Mouse (Mus musculus): ENCODE measurements at regions not wholly inside any gene's neighbourhood (a gene's known extent, or its start where the extent isn't known, plus 50 kb on each side); places are given as distances from the start of the nearest gene placed in this dataset.

DNA sequence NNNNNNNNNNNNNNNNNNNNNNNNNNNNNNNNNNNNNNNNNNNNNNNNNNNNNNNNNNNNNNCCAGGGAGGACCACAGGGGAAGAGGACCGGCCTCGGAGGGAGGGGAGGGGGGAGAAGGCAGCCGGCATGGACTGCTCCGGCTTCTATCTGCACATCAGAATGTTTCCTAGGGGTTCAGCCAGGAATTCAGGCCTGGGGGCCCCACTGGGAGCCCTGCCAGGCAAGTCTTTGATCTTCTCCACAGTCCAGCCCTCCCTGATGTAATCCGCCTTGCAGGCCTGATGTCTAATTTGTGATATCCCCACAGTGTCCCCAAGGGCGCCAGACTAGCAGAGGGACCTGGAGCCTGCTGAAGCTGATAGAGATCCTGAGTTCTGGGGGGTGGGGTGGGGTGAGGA, 57.1 kb upstream of the Tbx3 start:
- no peak for TF ChIP-seq MYOG (IDR thresholded peaks at IDR 0.05; ENCODE audit: control insufficient read depth, extremely low read depth, insufficient read length)
- TF ChIP-seq USF1 (IDR thresholded peaks at IDR 0.05; ENCODE audit: low read depth): no peak
- no peak for TF ChIP-seq FOSL1 (IDR thresholded peaks at IDR 0.05; ENCODE audit: insufficient read depth, low read length, poor library complexity, severe bottlenecking)
- no peak for TF ChIP-seq MAX (IDR thresholded peaks at IDR 0.05)
- TF ChIP-seq MYOD1 (IDR thresholded peaks at IDR 0.05; ENCODE audit: control insufficient read depth, insufficient read length, low read depth): no peak
- no peak for TF ChIP-seq CEBPB (IDR thresholded peaks at IDR 0.05; ENCODE audit: low read depth)
- TF ChIP-seq CTCF (IDR thresholded peaks at IDR 0.05; ENCODE audit: control insufficient read depth, insufficient read depth, insufficient read length): no peak
- H3K79me2 ChIP-seq (ENCODE audit: control insufficient read depth, insufficient read depth): no peaks in the 10 kb centered on the region
- no peak overlapping the region for H3ac ChIP-seq (ENCODE audit: control insufficient read depth, insufficient read length, low read depth)
- H3K79me3 ChIP-seq (ENCODE audit: low read depth): no peaks in the 10 kb centered on the region
- H3K4me3 ChIP-seq (ENCODE audit: insufficient read depth, poor library complexity, severe bottlenecking): no peak overlapping the region
- no peaks in the 10 kb centered on the region for H3K27me3 ChIP-seq (ENCODE audit: control insufficient read depth, insufficient read depth, insufficient read length)
- no peaks in the 10 kb centered on the region for H3K36me3 ChIP-seq (ENCODE audit: control insufficient read depth, insufficient read depth)

DNA sequence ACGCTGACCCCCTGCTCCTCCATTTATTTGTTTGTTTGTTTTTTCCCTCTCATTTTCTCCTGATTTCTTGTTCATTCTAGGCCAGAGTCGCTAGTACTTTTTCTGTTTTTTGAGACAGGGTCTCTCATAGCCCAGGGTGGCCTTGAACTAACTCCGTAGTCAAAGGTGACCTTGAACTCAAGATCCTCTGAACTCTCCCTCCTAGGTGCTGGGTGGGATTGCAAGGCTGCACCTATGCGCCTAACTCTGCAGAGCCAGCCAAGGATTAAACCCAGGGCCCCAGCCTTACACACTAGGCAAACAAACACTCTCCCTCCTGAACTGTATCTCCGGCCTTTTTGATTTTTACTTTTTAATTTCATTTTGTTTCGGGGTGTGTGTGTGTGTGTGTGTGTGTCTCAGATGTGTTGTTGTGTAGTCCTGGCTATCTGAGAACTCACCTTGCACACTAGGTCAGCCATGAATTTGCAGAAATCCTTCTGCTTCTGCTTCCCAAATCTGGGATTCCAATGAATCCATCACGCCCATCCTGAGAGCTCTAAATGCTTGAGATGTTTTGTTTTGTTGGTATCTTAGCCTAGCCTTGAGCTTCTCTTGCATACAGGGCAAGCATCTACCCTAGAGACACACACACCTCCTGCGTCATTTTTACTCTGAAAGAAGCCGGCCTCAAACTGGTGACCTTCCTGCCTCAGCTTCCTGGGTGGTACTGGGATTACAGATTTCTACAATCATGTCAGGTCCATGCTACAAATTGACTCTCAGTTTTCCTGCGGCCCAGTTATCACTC, 56.3 kb upstream of the Tbx3 start:
- no peaks in the 10 kb centered on the region for H3K36me3 ChIP-seq (ENCODE audit: control insufficient read depth, insufficient read depth)
- H3K79me2 ChIP-seq (ENCODE audit: control insufficient read depth, insufficient read depth): no peaks in the 10 kb centered on the region
- TF ChIP-seq USF1 (IDR thresholded peaks at IDR 0.05; ENCODE audit: low read depth): no peak
- no peak for TF ChIP-seq MYOD1 (IDR thresholded peaks at IDR 0.05; ENCODE audit: control insufficient read depth, insufficient read length, low read depth)
- no peak for TF ChIP-seq MAX (IDR thresholded peaks at IDR 0.05)
- no peak for TF ChIP-seq MYOG (IDR thresholded peaks at IDR 0.05; ENCODE audit: control insufficient read depth, extremely low read depth, insufficient read length)
- TF ChIP-seq FOSL1 (IDR thresholded peaks at IDR 0.05; ENCODE audit: insufficient read depth, low read length, poor library complexity, severe bottlenecking): no peak
- no peak for TF ChIP-seq CTCF (IDR thresholded peaks at IDR 0.05; ENCODE audit: control insufficient read depth, insufficient read depth, insufficient read length)
- TF ChIP-seq CEBPB (IDR thresholded peaks at IDR 0.05; ENCODE audit: low read depth): no peak
- H3K4me3 ChIP-seq (ENCODE audit: insufficient read depth, poor library complexity, severe bottlenecking): no peak overlapping the region
- H3K27me3 ChIP-seq (ENCODE audit: control insufficient read depth, insufficient read depth, insufficient read length): no peaks in the 10 kb centered on the region
- no peaks in the 10 kb centered on the region for H3K79me3 ChIP-seq (ENCODE audit: low read depth)
- no peak overlapping the region for H3ac ChIP-seq (ENCODE audit: control insufficient read depth, insufficient read length, low read depth)

DNA sequence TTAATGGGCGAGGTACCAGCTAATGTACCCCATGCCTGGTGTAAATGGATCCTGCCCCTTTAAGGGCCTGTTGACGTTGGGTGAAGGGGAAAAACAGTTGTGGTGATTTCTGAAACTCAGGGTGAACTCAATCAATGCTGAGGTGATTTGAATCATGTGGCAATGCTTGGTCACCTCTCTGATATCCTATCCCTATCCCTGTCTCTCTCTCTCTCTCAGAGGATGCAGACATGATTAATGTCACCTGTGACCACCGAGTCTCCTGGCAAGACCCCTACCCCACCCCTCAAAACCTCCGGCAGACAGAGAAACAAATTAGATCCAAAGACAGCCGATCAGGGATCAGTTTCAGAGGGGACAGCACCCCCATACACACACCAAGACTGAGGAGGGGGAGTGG, 54.8 kb upstream of the Tbx3 start:
- Histone ChIP-seq H3K79me3 (ENCODE audit: low read depth) (no peaks in the 10 kb centered on the region), H3K4me3 (ENCODE audit: insufficient read depth, poor library complexity, severe bottlenecking) (no peak overlapping the region), H3K36me3 (ENCODE audit: control insufficient read depth, insufficient read depth) (no peaks in the 10 kb centered on the region), H3K79me2 (ENCODE audit: control insufficient read depth, insufficient read depth) (no peaks in the 10 kb centered on the region), H3K27me3 (ENCODE audit: control insufficient read depth, insufficient read depth, insufficient read length) (no peaks in the 10 kb centered on the region), H3ac (ENCODE audit: control insufficient read depth, insufficient read length, low read depth) (no peak overlapping the region)
- TF ChIP-seq MAX (IDR thresholded peaks at IDR 0.05): no peak
- no peak for TF ChIP-seq CEBPB (IDR thresholded peaks at IDR 0.05; ENCODE audit: low read depth)
- TF ChIP-seq FOSL1 (IDR thresholded peaks at IDR 0.05; ENCODE audit: insufficient read depth, low read length, poor library complexity, severe bottlenecking): no peak
- TF ChIP-seq MYOG (IDR thresholded peaks at IDR 0.05; ENCODE audit: control insufficient read depth, extremely low read depth, insufficient read length): no peak
- TF ChIP-seq CTCF (IDR thresholded peaks at IDR 0.05; ENCODE audit: control insufficient read depth, insufficient read depth, insufficient read length): no peak
- TF ChIP-seq USF1 (IDR thresholded peaks at IDR 0.05; ENCODE audit: low read depth): no peak
- TF ChIP-seq MYOD1 (IDR thresholded peaks at IDR 0.05; ENCODE audit: control insufficient read depth, insufficient read length, low read depth): no peak

GRCm38 (mm10) chr5:119617856-119618255, 52.6 kb upstream of the Tbx3 start:
- no peak overlapping the region for H3K4me3 ChIP-seq (ENCODE audit: insufficient read depth, poor library complexity, severe bottlenecking)
- no peaks in the 10 kb centered on the region for H3K27me3 ChIP-seq (ENCODE audit: control insufficient read depth, insufficient read depth, insufficient read length)
- no peaks in the 10 kb centered on the region for H3K79me3 ChIP-seq (ENCODE audit: low read depth)
- no peaks in the 10 kb centered on the region for H3K36me3 ChIP-seq (ENCODE audit: control insufficient read depth, insufficient read depth)
- no peak for TF ChIP-seq MAX (IDR thresholded peaks at IDR 0.05)
- TF ChIP-seq USF1 (IDR thresholded peaks at IDR 0.05; ENCODE audit: low read depth): no peak
- TF ChIP-seq CTCF (IDR thresholded peaks at IDR 0.05; ENCODE audit: control insufficient read depth, insufficient read depth, insufficient read length): no peak
- no peak for TF ChIP-seq FOSL1 (IDR thresholded peaks at IDR 0.05; ENCODE audit: insufficient read depth, low read length, poor library complexity, severe bottlenecking)
- TF ChIP-seq MYOD1 (IDR thresholded peaks at IDR 0.05; ENCODE audit: control insufficient read depth, insufficient read length, low read depth): no peak
- H3K79me2 ChIP-seq (ENCODE audit: control insufficient read depth, insufficient read depth): no peaks in the 10 kb centered on the region
- H3ac ChIP-seq (ENCODE audit: control insufficient read depth, insufficient read length, low read depth): no peak overlapping the region

- Histone ChIP-seq H3K79me3 (ENCODE audit: low read depth) (no peaks in the 10 kb centered on the region), H3K79me2 (ENCODE audit: control insufficient read depth, insufficient read depth) (no peaks in the 10 kb centered on the region), H3K27me3 (ENCODE audit: control insufficient read depth, insufficient read depth, insufficient read length) (no peaks in the 10 kb centered on the region), H3K4me3 (ENCODE audit: insufficient read depth, poor library complexity, severe bottlenecking) (no peak overlapping the region), H3ac (ENCODE audit: control insufficient read depth, insufficient read length, low read depth) (no peak overlapping the region), H3K36me3 (ENCODE audit: control insufficient read depth, insufficient read depth) (no peaks in the 10 kb centered on the region)
- TF ChIP-seq USF1 (IDR thresholded peaks at IDR 0.05; ENCODE audit: low read depth): no peak
- no peak for TF ChIP-seq MYOG (IDR thresholded peaks at IDR 0.05; ENCODE audit: control insufficient read depth, extremely low read depth, insufficient read length)
- no peak for TF ChIP-seq CTCF (IDR thresholded peaks at IDR 0.05; ENCODE audit: control insufficient read depth, insufficient read depth, insufficient read length)
- TF ChIP-seq CEBPB (IDR thresholded peaks at IDR 0.05; ENCODE audit: low read depth): no peak
- TF ChIP-seq MAX (IDR thresholded peaks at IDR 0.05): no peak
- TF ChIP-seq FOSL1 (IDR thresholded peaks at IDR 0.05; ENCODE audit: insufficient read depth, low read length, poor library complexity, severe bottlenecking): no peak
- TF ChIP-seq MYOD1 (IDR thresholded peaks at IDR 0.05; ENCODE audit: control insufficient read depth, insufficient read length, low read depth): no peak
Measured at GRCm38 (mm10) chr5:119619906-119620305, 50.6 kb upstream of the Tbx3 start.
